Mouse (Mus musculus) CH12.LX (cell line): Measurements from ENCODE around the gene Dlgap3. TPM values are rescaled to one million over a fixed set of nuclear protein-coding genes. Genes with fewer than 3 reads are reported as not detected.

Experiments used
- DNase-seq: peaks from one replicate; pipeline ENCODE4 v3.0.0-alpha.2; 2013; ENCODE audit errors: extremely low read depth
- H3K27ac ChIP-seq: 2 replicates; pipeline ENCODE4 v1.5.1; 2012; ENCODE audit warnings: low read depth, mild to moderate bottlenecking, control low read depth, moderate library complexity; ENCODE audit not compliant: insufficient read depth
- H3K27me3 ChIP-seq: replicated peaks from 2 replicates; pipeline ENCODE3; 2012; ENCODE audit warnings: inconsistent platforms
- H3K36me3 ChIP-seq, 2 experiments: replicated peaks in 1 of 2; 2 replicates each; pipeline versions ENCODE3 to v1.6.1; 2012; ENCODE audit warnings: inconsistent platforms in 1 of 2, low read length in 1 of 2, mild to moderate bottlenecking in 1 of 2, mixed read lengths in 1 of 2, moderate library complexity in 1 of 2; ENCODE audit not compliant: control insufficient read depth in 1 of 2, insufficient read depth in 1 of 2
- H3K4me1 ChIP-seq, 2 experiments: 2 replicates each; pipeline ENCODE4 v1.6.1; 2012; ENCODE audit warnings: inconsistent platforms in 1 of 2, moderate library complexity in 1 of 2; ENCODE audit not compliant: insufficient read depth in 2 of 2, control insufficient read depth in 1 of 2
- H3K4me2 ChIP-seq: 2 replicates; pipeline ENCODE4 v1.6.1; 2012; ENCODE audit warnings: low read depth, mild to moderate bottlenecking, control low read depth; ENCODE audit not compliant: poor library complexity, insufficient read depth, severe bottlenecking
- H3K4me3 ChIP-seq, 3 experiments: fragments of 150-350 bp in 1 of 3; sonication (generic) in 1 of 3; replicated peaks in 1 of 3; 2 replicates each; pipeline versions ENCODE3 to v1.5.1; 2011 to 2012; ENCODE audit warnings: low read depth in 2 of 3, low read length in 2 of 3, mild to moderate bottlenecking in 2 of 3, moderate library complexity in 2 of 3, control low read depth in 1 of 3, improper control_type of control experiment in 1 of 3, inconsistent platforms in 1 of 3, mixed read lengths in 1 of 3; ENCODE audit not compliant: poor library complexity in 1 of 3
- H3K79me2 ChIP-seq: replicated peaks from 2 replicates; pipeline ENCODE4 v1.6.1; 2012; ENCODE audit warnings: mild to moderate bottlenecking, moderate library complexity; ENCODE audit not compliant: control insufficient read depth, poor library complexity, insufficient read depth, severe bottlenecking; ENCODE audit errors: extremely low read depth
- H3K9ac ChIP-seq: 2 replicates; pipeline ENCODE4 v1.6.1; 2012; ENCODE audit warnings: low read depth, mild to moderate bottlenecking, control low read depth, moderate library complexity; ENCODE audit not compliant: insufficient read depth
- H3K9me3 ChIP-seq: replicated peaks from 2 replicates; pipeline ENCODE3; 2012; ENCODE audit warnings: low read length, inconsistent platforms, mixed read lengths
- CHD1 ChIP-seq: IDR thresholded peaks from 2 replicates; pipeline ENCODE4 v1.6.1; 2012; ENCODE audit warnings: low read depth, low read length, improper control_type of control experiment, inconsistent platforms
- CTCF ChIP-seq, 2 experiments: IDR thresholded peaks in 1 of 2; conservative IDR thresholded peaks in 1 of 2; 2 replicates each; pipeline ENCODE4 v1.5.1; 2011 to 2012; ENCODE audit warnings: low read depth in 2 of 2, low read length in 2 of 2, improper control_type of control experiment in 1 of 2, inconsistent platforms in 1 of 2, mild to moderate bottlenecking in 1 of 2, moderate library complexity in 1 of 2
- E2F4 ChIP-seq: IDR thresholded peaks from 2 replicates; pipeline ENCODE4 v1.6.1; 2011; ENCODE audit warnings: low read depth, low read length, improper control_type of control experiment; ENCODE audit not compliant: insufficient replicate concordance
- ELF1 ChIP-seq: IDR thresholded peaks from 2 replicates; pipeline ENCODE4 v1.6.1; 2014; ENCODE audit warnings: low read depth, mild to moderate bottlenecking, inconsistent platforms, low read length, improper control_type of control experiment
- ETS1 ChIP-seq: conservative IDR thresholded peaks from 2 replicates; pipeline ENCODE4 v1.6.1; 2012; ENCODE audit warnings: low read depth, mild to moderate bottlenecking, inconsistent platforms, low read length, improper control_type of control experiment, moderate library complexity
- JUND ChIP-seq: conservative IDR thresholded peaks from 2 replicates; pipeline ENCODE4 v1.6.1; 2011; ENCODE audit warnings: low read depth, low read length, improper control_type of control experiment
- KAT2A ChIP-seq: IDR thresholded peaks from 2 replicates; pipeline ENCODE4 v1.6.1; 2012; ENCODE audit warnings: low read length, improper control_type of control experiment, inconsistent platforms; ENCODE audit not compliant: insufficient replicate concordance
- MAFK ChIP-seq: IDR thresholded peaks from 2 replicates; pipeline ENCODE4 v1.6.1; 2011; ENCODE audit warnings: low read length, improper control_type of control experiment; ENCODE audit not compliant: insufficient replicate concordance
- MAX ChIP-seq: IDR thresholded peaks from 2 replicates; pipeline ENCODE4 v1.6.1; 2011; ENCODE audit warnings: low read length, improper control_type of control experiment
- MEF2A ChIP-seq: IDR thresholded peaks from 2 replicates; pipeline ENCODE4 v1.6.1; 2014; ENCODE audit warnings: low read depth, mild to moderate bottlenecking, inconsistent platforms, low read length, improper control_type of control experiment, borderline replicate concordance
- PAX5 ChIP-seq: IDR thresholded peaks from 2 replicates; pipeline ENCODE4 v1.6.1; 2012; ENCODE audit warnings: low read length, inconsistent platforms, mixed read lengths
- RCOR1 ChIP-seq: conservative IDR thresholded peaks from 2 replicates; pipeline ENCODE4 v1.6.1; 2012; ENCODE audit warnings: low read depth, mild to moderate bottlenecking, inconsistent platforms, low read length, improper control_type of control experiment
- SMC3 ChIP-seq: IDR thresholded peaks from 2 replicates; pipeline ENCODE4 v1.6.1; 2011; ENCODE audit warnings: low read depth, low read length, improper control_type of control experiment
- TCF12 ChIP-seq: IDR thresholded peaks from 2 replicates; pipeline ENCODE4 v1.6.1; 2014; ENCODE audit warnings: low read depth, mild to moderate bottlenecking, inconsistent platforms, low read length, improper control_type of control experiment
- USF1 ChIP-seq: IDR thresholded peaks from 2 replicates; pipeline ENCODE4 v1.6.1; 2014; ENCODE audit warnings: low read depth, mild to moderate bottlenecking, inconsistent platforms, low read length, improper control_type of control experiment
- USF2 ChIP-seq: conservative IDR thresholded peaks from 2 replicates; pipeline ENCODE4 v1.6.1; 2011; ENCODE audit warnings: low read depth, low read length, improper control_type of control experiment
- ZKSCAN1 ChIP-seq: IDR thresholded peaks from 2 replicates; pipeline ENCODE4 v1.6.1; 2012; ENCODE audit warnings: low read depth, inconsistent platforms, low read length, improper control_type of control experiment, borderline replicate concordance
- ZMIZ1 ChIP-seq: IDR thresholded peaks from 2 replicates; pipeline ENCODE4 v1.6.1; 2012; ENCODE audit warnings: low read depth, mild to moderate bottlenecking, inconsistent platforms, low read length, improper control_type of control experiment
- ZNF384 ChIP-seq: IDR thresholded peaks from 2 replicates; pipeline ENCODE4 v1.6.1; 2012; ENCODE audit warnings: low read depth, low read length, improper control_type of control experiment, inconsistent platforms
- dilution Hi-C: fragments of 300-500 bp; cut with MboI; formaldehyde crosslinking; loops from 2 replicates; pipeline ENCODE4 v1.14.3; 2020; ENCODE audit warnings: low sequenced_read_pairs; ENCODE audit not compliant: extremely low pct_unique_long_range_greater_than_20kb, extremely low pct_ligation_motif_present
- in situ Hi-C: fragments of 300-500 bp; cut with MboI; formaldehyde crosslinking; loops from 3 replicates; pipeline ENCODE4 v1.14.3; 2019; ENCODE audit warnings: low sequenced_read_pairs, low pct_ligation_motif_present, low pct_unique_long_range_greater_than_20kb, mixed read lengths
- polyA plus RNA-seq: library from polyadenylated mRNA; unstranded; fragments of >175 nt; gene quantifications from 2 replicates; pipeline ENCODE4 v1.2.1, GENCODE M21; 2012; ENCODE audit warnings: low read depth; ENCODE audit not compliant: insufficient read length
- total RNA-seq, 2 experiments: library from RNA; depleted of rRNA; stranded (reverse); fragments of 300-350 nt in 1 of 2; fragments of >200 nt in 1 of 2; gene quantifications; 2 replicates each; pipeline ENCODE4 v1.2.3; 2012 to 2014

Gene Dlgap3
- total and polyA plus RNA-seq, 3 experiments: 0.07 to 0.55 (median 0.08) TPM

DNA sequence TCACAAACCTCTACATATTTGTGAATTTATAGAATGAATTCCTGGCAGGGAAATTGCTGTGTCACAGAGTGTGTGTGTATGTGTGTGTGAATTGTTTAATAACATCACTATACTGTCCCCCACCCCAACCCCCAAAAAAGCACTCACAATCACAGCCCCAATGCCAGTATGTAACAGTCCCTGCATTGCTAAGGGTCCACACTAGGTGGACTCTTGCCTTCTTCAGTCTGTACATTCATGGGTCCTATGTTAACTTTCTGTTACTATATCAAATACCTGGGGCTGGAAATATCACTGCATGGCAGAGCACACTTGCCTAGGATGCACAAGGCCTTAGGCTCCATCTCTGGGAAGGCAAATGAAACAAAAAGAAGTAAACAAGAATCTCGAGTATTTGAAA, 34.3 kb upstream of the Dlgap3 start:
- no peaks in the 10 kb centered on the region for H3K36me3 ChIP-seq
- DNase-seq: no peak
- H3K4me2 ChIP-seq: no peak overlapping the region
- dilution Hi-C loops: no loop called here
- no peak for TF ChIP-seq MAFK
- no peak for TF ChIP-seq RCOR1
- TF ChIP-seq SMC3: no peak
- H3K27ac ChIP-seq: no peak overlapping the region
- in situ Hi-C loops: no loop called here
- H3K4me1 ChIP-seq: no peaks in the 10 kb centered on the region
- H3K27me3 ChIP-seq: peaks cover 18% of the 10 kb centered on the region
- H3K9me3 ChIP-seq: peaks cover 3% of the 10 kb centered on the region
- no peaks in the 10 kb centered on the region for H3K79me2 ChIP-seq
- no peak overlapping the region for H3K4me3 ChIP-seq
- no peak overlapping the region for H3K9ac ChIP-seq

GRCm38 (mm10) chr4:127137591-127137990, 31.4 kb upstream of the Dlgap3 start:
- dilution Hi-C loops (no loop called here), in situ Hi-C loops (no loop called here)
- Histone ChIP-seq H3K4me3 (no peak overlapping the region), H3K9me3 (peaks cover 3% of the 10 kb centered on the region), H3K9ac (no peak overlapping the region), H3K4me2 (no peak overlapping the region), H3K79me2 (no peaks in the 10 kb centered on the region), H3K4me1 (no peaks in the 10 kb centered on the region), H3K27me3 (peaks cover 26% of the 10 kb centered on the region), H3K27ac (no peak overlapping the region), H3K36me3 (no peaks in the 10 kb centered on the region)
- TF ChIP-seq ZNF384 (no peak), MAX (no peak), MAFK (no peak), TCF12 (no peak), ELF1 (no peak), USF2 (no peak), CHD1 (no peak), SMC3 (no peak), ETS1 (no peak), JUND (no peak), USF1 (no peak), CTCF (conservative IDR thresholded peaks at IDR 0.05 in 1 of 2, IDR thresholded peaks at IDR 0.05 in 1 of 2; ENCODE audit: low read depth in 2 of 2, low read length in 2 of 2) (no peak), ZKSCAN1 (no peak), PAX5 (no peak), MEF2A (no peak), KAT2A (no peak), RCOR1 (no peak), E2F4 (no peak), ZMIZ1 (no peak)
- DNase-seq: no peak
